Mouse (Mus musculus): ENCODE data around the gene Zfp217.

Zfp217 gene

GRCm38 (mm10) chr2:170133093-170133731 is 14.7 kb downstream of the Zfp217 start:
- DNase-seq (ENCODE audit: low spot score in 2 of 2): peak; percentile 75 to 82

GRCm38 (mm10) chr2:170132716-170133092 is 15.2 kb downstream of the Zfp217 start:
- no peak for DNase-seq (ENCODE audit: low spot score in 2 of 2)

GRCm38 (mm10) chr2:170131981-170132460 is 15.9 kb downstream of the Zfp217 start:
- no peak for DNase-seq (ENCODE audit: low spot score in 2 of 2)

GRCm38 (mm10) chr2:170130780-170131645 is 16.9 kb downstream of the Zfp217 start:
- peak; percentile 85 to 86 for DNase-seq (ENCODE audit: low spot score in 2 of 2)

GRCm38 (mm10) chr2:170129923-170130779 is 17.8 kb downstream of the Zfp217 start:
- DNase-seq (ENCODE audit: low spot score in 2 of 2): no peak

- DNase-seq (ENCODE audit: low spot score in 2 of 2): no peak
Measured at GRCm38 (mm10) chr2:170129248-170129922, 18.5 kb downstream of the Zfp217 start.

GRCm38 (mm10) chr2:170128461-170129247 is 19.2 kb downstream of the Zfp217 start:
- DNase-seq (ENCODE audit: low spot score in 2 of 2): no peak

GRCm38 (mm10) chr2:170127523-170127922 is 20.4 kb downstream of the Zfp217 start:
- DNase-seq (ENCODE audit: low spot score in 2 of 2): no peak

GRCm38 (mm10) chr2:170126266-170126665 is 21.6 kb downstream of the Zfp217 start:
- no peak for DNase-seq (ENCODE audit: low spot score in 2 of 2)

GRCm38 (mm10) chr2:170122197-170122596 is 25.7 kb downstream of the Zfp217 start:
- no peak for DNase-seq (ENCODE audit: low spot score in 2 of 2)

GRCm38 (mm10) chr2:170120139-170121027 is 27.5 kb downstream of the Zfp217 start:
- no peak for DNase-seq (ENCODE audit: low spot score in 2 of 2)

- DNase-seq (ENCODE audit: low spot score in 2 of 2): peak; percentile 46 to 73
Measured at GRCm38 (mm10) chr2:170116704-170117281, 31.1 kb downstream of the Zfp217 start.

- no peak for DNase-seq (ENCODE audit: low spot score in 2 of 2)
Measured at GRCm38 (mm10) chr2:170110306-170110705, 37.6 kb downstream of the Zfp217 start.

- no peak for DNase-seq (ENCODE audit: low spot score in 2 of 2)
Measured at GRCm38 (mm10) chr2:170109528-170109927, 38.4 kb downstream of the Zfp217 start.

- DNase-seq (ENCODE audit: low spot score in 2 of 2): no peak
Measured at GRCm38 (mm10) chr2:170107791-170108190, 40.1 kb downstream of the Zfp217 start.

GRCm38 (mm10) chr2:170106000-170106399 is 41.9 kb downstream of the Zfp217 start:
- no peak for DNase-seq (ENCODE audit: low spot score in 2 of 2)

GRCm38 (mm10) chr2:170104396-170104795 is 43.5 kb downstream of the Zfp217 start:
- no peak for DNase-seq (ENCODE audit: low spot score in 2 of 2)

- peak in 1 of 2 experiments; percentile 40 for DNase-seq (ENCODE audit: low spot score in 2 of 2)
Measured at GRCm38 (mm10) chr2:170103852-170104251, 44.1 kb downstream of the Zfp217 start.

- no peak for DNase-seq (ENCODE audit: low spot score in 2 of 2)
Measured at GRCm38 (mm10) chr2:170103341-170103740, 44.6 kb downstream of the Zfp217 start.
